Mouse (Mus musculus): ENCODE results near the gene Tbc1d10c.

Tbc1d10c gene

GRCm38 (mm10) chr19:4190831-4191334, at the start of gene Tbc1d10c:
Gene Tbc1d10c (minus strand): TSS chr19:4191284.
- peak; percentile 86 for DNase-seq (ENCODE audit: low read depth)

- no peak for DNase-seq (ENCODE audit: low read depth)
Observed at GRCm38 (mm10) chr19:4240247-4240668, 49.2 kb upstream of the Tbc1d10c start.

- DNase-seq (ENCODE audit: low read depth) = no peak
Observed at GRCm38 (mm10) chr19:4234548-4234947, 43.5 kb upstream of the Tbc1d10c start.

GRCm38 (mm10) chr19:4232651-4233050, 41.6 kb upstream of the Tbc1d10c start:
- peak; percentile 31 for DNase-seq (ENCODE audit: low read depth)

- no peak for DNase-seq (ENCODE audit: low read depth)
Observed at GRCm38 (mm10) chr19:4232186-4232572, 41.1 kb upstream of the Tbc1d10c start.

GRCm38 (mm10) chr19:4231253-4232185, 40.4 kb upstream of the Tbc1d10c start, which contains the start of gene Pold4:
Gene Pold4 (plus strand): TSS chr19:4231899.
- DNase-seq (ENCODE audit: low read depth) = peak; percentile 96

GRCm38 (mm10) chr19:4230415-4230814, 39.3 kb upstream of the Tbc1d10c start:
- DNase-seq (ENCODE audit: low read depth) = peak; percentile 38

- DNase-seq (ENCODE audit: low read depth) = peak; percentile 27
Observed at GRCm38 (mm10) chr19:4229451-4230076, 38.5 kb upstream of the Tbc1d10c start.

GRCm38 (mm10) chr19:4228891-4229290, 37.8 kb upstream of the Tbc1d10c start:
- DNase-seq (ENCODE audit: low read depth) = peak; percentile 32

GRCm38 (mm10) chr19:4227894-4228678, 37.0 kb upstream of the Tbc1d10c start:
- DNase-seq (ENCODE audit: low read depth) = peak; percentile 86

GRCm38 (mm10) chr19:4227446-4227845, 36.4 kb upstream of the Tbc1d10c start:
- DNase-seq (ENCODE audit: low read depth) = peak; percentile 75

GRCm38 (mm10) chr19:4226779-4227178, 35.7 kb upstream of the Tbc1d10c start:
- DNase-seq (ENCODE audit: low read depth) = peak; percentile 47

- peak; percentile 41 for DNase-seq (ENCODE audit: low read depth)
Observed at GRCm38 (mm10) chr19:4222165-4222564, 31.1 kb upstream of the Tbc1d10c start.

- peak; percentile 63 for DNase-seq (ENCODE audit: low read depth)
Observed at GRCm38 (mm10) chr19:4220957-4221743, 30.1 kb upstream of the Tbc1d10c start.

GRCm38 (mm10) chr19:4220416-4220815, 29.3 kb upstream of the Tbc1d10c start:
- DNase-seq (ENCODE audit: low read depth) = no peak

GRCm38 (mm10) chr19:4219943-4220342, 28.9 kb upstream of the Tbc1d10c start:
- DNase-seq (ENCODE audit: low read depth) = no peak

- DNase-seq (ENCODE audit: low read depth) = peak; percentile 70
Observed at GRCm38 (mm10) chr19:4218784-4219183, 27.7 kb upstream of the Tbc1d10c start.

GRCm38 (mm10) chr19:4218293-4218692, 27.2 kb upstream of the Tbc1d10c start:
- peak; percentile 22 for DNase-seq (ENCODE audit: low read depth)

- no peak for DNase-seq (ENCODE audit: low read depth)
Observed at GRCm38 (mm10) chr19:4217855-4218254, 26.8 kb upstream of the Tbc1d10c start.

- DNase-seq (ENCODE audit: low read depth) = no peak
Observed at GRCm38 (mm10) chr19:4217140-4217539, 26.1 kb upstream of the Tbc1d10c start.

GRCm38 (mm10) chr19:4216041-4216685, 25.1 kb upstream of the Tbc1d10c start:
- DNase-seq (ENCODE audit: low read depth) = peak; percentile 22

All from naive thymus-derived CD4-positive, alpha-beta T cell, adult 2 months (primary cell).